Mouse (Mus musculus): ENCODE data around the gene A230072I06Rik.
A peak's percentile ranks its signal among the peaks of the same experiment; 100 is the strongest.

A230072I06Rik gene

DNA sequence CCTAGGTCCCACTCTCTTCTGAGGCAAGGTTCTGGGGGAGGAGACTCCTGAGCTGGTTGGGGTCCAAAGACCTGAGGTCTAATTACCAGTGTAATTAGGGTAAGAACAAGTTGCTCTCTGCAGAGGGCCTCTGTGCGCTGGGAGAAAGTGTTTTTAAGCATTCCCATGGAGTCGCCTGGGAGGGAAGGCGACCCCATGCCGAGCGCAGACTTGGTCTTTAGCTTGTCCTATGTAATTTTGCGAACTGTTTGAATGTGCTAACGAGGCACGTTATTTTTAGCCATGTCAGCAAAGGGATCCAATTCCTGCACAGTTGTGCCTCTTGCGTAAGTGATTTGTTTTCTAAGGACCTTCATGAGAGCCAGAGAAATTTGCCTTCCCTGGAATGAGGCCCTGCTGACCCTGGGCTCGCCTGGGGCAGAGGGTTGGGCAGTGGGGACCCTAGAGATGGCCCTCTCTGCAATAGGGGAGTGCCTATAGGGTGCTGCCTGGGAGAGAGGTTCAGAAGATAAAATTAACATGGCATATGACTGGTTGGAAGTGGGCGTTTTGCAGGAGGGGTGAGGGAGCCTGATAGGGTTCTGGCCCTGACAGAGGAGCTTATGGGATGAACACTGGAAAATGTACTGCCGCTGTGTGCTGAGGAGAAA lies at the start of gene A230072I06Rik:
Gene A230072I06Rik, plus strand, starts transcription at position 157 of the 650 bp plus-strand sequence.
- peak; percentile 47 for DNase-seq

DNA sequence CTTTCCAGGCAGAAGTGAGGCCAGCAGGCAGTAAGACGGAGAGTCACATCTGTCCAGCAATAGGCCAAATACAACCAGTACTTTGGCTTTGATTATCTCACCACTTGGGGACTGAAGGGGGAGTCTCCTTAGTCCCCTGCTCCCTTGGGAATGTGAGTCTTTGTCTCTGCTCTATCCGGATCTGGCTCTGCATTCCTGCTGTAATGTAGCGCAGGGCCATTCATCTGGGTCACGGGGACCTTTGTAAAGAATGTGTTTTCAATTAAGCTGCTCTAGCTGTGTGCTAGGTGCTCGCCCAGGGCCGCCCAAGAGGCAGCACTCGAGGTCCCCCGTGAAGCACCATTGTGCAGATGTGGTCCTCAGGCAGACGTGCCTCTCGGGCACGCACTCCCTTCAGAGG lies 44.6 kb upstream of the A230072I06Rik start:
- DNase-seq = peak; percentile 24

DNA sequence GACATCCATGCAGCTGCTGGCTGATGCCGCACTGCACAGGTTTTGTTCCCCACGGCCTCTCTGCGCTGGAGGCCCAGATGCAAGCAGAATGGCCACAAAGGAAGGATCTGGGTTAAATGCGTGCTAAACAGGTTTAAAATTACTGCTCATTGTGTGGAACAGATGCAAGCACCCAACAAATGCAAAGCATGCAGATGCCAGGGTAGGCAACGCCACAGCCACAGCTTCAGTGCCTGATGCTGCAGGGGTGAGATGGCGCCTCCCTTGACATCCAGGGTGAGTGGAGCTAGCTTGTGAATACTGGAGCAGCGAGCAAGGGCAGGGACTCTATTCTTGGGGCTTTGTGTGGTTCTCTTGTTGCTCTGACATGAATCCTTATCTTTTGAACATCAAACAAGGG lies 39.8 kb upstream of the A230072I06Rik start:
- no peak for DNase-seq

DNA sequence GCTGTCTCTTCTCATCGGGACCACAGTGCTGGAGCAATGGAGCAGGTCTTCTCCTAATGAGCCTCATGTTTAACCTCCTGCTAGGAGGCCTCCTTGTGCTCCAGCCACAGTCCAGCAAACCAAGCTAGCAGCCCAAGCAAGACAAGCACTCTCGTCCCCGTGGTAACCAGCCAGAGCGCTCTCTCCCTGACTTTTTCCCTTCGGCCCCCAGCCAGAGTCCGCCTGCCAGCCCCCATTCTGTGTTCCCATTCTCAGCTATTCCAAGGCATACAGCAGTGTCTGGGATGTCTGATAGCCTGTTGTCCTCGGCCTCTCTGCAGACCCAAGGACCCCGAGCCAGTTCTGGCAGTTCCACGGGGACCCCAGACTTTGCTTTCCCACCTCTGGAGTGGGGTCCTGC lies 38.5 kb upstream of the A230072I06Rik start:
- no peak for DNase-seq

DNA sequence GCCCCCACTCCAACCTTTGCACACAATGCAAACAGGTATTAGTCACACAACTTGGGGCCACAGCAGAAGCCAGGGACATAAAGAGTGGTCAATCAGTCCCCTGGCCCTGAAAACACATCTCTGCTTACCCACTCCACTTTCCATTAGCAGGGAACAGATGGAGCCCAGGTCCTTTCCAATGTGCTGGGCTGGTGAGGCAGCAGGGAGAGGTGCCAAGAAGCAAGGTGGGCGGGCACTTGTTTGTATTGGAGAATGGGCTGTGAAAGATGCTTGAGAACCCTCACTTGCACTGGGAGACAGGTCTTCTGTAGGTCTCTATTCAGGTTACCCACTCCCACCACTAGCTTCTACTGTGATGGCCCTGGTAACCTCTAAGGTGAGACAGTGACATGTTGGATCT lies 34.9 kb upstream of the A230072I06Rik start:
- DNase-seq = no peak

DNA sequence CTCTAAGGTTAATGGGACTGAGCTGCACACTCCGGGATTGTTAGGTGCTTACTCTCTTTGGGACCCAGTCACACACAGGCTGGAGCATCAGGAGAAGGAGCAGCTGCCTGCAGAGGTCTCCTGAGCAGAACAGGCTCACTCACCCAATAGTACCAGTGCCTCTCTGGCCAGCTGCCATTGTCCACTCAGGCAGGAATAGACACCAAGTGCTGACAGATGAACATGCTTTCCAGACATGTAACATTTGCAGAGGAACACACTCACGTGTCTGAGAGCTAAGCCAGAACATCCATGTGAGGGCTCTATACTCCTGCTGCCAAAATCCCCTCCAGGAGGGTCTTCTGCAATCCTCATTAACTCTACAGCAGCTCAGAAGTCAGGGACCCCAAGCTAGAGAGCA lies 18.7 kb upstream of the A230072I06Rik start:
- DNase-seq = no peak

DNA sequence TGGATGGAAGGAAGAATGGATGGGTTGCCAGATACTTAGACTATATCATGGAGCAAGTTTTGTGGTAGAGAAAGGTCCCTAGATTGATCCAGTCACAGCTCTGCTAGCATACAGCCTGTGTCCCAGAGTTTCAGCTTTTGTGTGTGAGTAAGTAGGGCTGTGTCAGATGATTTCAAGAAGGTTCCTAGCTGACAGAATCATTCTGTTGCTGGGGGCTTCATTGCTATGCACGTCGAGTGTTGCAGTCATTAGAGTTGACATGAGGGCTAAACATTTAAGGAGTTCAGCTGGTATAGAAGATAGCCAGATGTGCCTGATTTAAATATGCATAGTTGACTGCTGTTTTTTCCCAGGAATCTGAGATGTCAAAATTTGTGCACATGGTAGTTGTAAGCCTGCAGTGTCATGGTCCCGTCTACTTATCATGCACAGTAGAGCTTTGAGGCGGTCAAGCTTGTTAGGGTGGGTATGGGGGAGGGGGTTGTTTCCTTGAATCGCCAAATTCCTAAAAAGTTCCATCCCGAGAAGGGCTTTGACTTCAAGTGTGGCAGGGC lies 18.1 kb upstream of the A230072I06Rik start:
- no peak for DNase-seq

DNA sequence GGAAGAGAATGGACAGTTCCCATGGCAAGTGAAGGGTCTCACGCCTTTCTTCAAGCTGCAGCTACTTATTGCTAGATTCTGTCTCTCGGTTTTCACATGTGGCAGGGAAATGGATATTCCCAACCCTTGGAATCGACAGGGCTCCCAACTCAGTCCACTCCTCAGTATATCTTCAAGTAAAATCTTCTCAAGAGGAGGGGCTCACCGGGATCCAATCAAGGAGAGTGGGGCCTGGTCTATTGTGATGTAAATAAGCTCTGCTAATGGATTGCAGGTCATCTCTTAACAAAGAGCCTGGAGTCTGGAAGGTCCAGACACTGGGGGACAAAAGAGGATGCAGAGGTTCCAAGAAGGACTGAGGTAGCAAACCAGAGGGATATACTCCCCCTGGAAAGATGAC lies 17.1 kb upstream of the A230072I06Rik start:
- DNase-seq = peak; percentile 20

DNA sequence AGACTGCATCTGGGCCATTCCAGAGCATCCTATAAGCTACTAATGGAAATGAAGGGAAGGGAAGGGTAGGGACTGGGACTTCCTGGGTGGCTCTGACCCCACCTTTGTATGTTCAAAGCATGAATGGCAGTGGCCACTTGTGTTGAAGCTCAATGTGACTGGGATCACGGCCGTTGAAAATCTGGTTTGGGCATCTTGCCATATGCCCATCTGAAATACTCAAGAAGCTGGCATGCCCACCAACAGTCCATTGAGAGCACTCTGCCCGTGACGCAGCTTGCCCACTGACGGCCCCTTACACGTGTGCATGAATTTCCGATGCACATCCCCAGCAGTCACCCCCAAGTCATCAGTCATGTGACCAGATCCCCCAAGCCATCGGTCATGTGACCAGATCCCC lies 13.6 kb upstream of the A230072I06Rik start:
- DNase-seq = no peak

DNA sequence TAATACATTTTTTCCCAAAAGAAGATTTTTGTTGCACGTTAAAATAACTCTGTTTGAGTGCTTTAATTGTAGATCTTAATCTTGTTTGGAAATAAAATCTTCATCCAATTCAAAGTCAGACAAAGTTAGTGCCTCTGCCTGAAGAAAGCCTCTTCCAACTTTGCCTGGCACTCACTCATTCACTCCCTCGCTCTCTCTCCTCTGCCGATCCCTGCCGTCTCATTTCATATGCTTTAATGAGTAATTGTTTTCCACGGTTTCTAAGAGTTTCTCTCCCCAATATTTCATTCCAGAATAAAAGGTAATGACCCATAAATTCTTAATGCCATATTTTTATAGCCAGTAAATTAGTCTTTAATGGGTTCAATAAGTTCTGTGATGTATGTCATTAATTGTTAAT lies 10.8 kb upstream of the A230072I06Rik start:
- no peak for DNase-seq

DNA sequence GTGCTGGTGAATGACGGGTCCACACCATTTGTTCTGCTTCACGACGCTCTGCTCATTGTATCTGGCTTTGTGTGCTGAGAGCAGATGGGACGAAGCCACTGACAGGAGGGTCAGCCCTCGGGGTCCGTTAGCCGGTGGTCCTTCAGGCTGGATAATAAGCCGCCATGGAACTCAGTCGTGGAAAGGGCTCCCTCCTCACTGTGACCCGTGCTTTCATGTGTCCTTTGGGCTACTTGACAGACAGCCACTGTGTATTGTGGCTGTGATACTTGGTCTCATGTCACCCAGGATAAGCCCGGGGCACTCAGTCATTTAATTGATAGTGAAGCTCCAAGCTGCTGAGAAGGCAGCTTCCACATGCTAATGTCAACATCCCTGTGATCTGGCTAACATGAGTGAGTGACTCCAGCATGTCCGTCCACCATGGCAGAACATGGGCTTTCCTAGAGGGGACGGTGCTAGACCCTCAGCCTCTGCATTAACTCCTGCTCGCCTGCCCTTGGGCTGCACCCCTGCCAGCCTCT lies 10.3 kb upstream of the A230072I06Rik start:
- peak; percentile 91 for DNase-seq

DNA sequence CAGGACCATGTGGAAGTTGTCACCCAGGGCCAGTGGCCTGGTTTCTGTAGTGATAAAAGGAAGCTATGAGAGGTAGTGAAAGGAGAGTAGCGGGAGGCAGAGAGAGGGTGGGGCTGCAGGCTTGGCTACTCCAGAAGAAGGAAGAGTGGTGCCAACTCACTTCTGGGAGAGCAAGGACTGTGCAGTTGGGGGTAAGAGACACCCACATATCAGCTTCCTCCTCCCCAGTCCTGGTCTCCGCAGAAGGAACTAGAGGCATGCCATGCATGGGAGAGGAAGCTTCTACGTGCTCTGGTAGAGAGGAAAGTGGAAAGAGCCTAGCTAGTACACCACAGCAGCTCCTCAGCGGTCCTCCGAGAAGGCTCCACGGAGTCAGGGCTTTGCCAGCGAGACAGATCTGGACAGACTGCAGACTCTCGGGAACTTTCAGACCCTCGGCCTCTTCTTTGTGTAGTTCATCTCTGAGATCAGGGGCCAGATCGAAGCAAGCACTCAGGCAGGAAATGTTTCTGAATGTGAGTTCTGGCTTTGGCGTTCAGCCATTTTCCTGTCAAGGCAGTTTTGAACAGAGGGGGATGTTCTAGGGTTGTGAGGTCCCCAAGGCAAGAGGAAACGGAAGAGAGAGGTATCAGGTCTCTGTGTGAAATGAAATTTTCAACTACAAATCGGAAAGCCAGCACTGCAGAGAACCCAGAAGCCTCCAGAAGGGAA lies 1.0 kb downstream of the A230072I06Rik start:
- DNase-seq = no peak

DNA sequence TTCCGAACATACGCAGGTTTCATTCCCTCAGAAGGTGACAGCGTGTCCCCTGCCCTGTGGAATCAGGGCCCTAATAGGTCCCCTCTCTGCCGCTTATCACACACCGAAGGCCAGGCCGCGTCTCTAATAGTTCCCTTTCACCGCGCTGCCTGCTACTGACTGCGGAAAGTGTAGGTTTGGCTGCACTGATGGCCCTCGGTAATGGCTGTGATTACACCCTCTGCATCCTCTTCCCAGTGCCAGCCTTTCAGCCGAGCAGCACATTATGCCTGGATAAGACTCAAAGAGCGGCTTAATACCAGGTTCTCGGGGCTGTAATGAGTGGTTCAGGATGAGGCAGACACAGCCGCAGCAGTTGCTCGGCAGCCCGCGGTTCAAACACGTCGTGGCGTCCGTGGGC lies 3.5 kb downstream of the A230072I06Rik start:
- no peak for DNase-seq

DNA sequence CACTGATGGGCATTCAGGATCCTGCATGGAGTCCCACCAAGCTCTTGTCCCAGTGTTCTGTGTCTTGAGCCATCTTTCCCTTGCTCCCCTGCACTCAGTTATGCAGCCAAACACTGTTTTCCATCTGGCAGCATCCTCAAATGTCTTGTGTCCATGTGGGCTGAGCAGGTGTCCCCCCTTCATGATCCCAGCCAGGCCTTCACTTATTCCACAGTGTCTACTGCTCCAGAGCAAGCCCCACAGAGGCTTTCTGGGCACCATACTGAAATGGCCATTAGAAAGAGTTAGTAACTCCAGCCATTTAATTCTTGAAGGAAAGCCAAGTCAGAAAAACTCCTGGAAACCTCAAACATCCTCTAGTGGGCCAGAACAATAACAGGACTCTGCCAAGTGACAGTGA lies 11.9 kb downstream of the A230072I06Rik start:
- DNase-seq = no peak

DNA sequence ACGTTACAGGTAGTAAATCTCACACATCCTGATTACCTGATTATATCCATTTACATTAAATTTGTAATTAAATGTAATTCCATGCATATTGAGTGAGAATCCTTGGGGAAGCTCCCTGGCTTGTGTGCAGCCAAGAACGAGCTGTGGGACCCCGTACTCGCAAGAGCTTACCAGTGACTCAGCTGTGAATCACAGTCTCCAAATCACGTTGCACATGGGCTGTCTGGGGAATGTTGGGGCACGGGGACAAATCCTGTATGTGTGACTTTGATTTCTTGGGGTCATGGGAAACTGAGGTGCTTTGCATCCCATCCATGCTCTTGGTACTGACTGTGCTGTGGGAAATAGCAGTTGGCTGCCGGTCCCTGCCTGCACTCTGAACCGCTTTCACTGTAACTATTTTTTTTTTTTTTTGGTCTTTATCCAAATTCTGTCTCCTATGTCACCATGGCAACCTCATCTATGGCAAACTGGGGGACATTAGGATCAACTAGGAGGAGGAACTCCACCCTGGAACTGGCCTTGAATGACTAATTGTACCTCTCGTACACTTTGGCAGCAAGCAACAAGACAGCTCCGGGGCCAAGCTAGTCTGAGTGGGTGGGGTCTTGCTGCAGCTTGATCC lies 19.8 kb downstream of the A230072I06Rik start:
- DNase-seq = no peak

DNA sequence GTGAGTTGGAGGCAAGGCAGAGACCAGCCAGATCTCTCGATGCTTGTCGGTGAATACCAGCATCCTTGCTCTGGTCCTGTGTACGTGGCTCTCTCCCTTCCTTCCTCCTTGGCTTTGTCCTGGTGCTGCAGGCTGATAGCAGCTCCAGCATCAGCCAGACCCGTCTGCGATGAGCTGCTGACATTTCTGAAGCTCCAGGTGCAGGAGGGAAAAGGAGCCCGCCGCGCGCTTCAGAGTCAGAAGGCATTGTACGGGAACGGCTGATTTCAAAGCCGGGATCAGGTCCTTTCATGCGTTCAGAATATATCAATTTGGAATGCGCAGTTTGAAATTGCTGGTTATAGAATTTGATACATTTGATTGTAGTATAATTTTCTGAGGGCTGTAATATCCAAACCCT lies 23.4 kb downstream of the A230072I06Rik start:
- no peak for DNase-seq

DNA sequence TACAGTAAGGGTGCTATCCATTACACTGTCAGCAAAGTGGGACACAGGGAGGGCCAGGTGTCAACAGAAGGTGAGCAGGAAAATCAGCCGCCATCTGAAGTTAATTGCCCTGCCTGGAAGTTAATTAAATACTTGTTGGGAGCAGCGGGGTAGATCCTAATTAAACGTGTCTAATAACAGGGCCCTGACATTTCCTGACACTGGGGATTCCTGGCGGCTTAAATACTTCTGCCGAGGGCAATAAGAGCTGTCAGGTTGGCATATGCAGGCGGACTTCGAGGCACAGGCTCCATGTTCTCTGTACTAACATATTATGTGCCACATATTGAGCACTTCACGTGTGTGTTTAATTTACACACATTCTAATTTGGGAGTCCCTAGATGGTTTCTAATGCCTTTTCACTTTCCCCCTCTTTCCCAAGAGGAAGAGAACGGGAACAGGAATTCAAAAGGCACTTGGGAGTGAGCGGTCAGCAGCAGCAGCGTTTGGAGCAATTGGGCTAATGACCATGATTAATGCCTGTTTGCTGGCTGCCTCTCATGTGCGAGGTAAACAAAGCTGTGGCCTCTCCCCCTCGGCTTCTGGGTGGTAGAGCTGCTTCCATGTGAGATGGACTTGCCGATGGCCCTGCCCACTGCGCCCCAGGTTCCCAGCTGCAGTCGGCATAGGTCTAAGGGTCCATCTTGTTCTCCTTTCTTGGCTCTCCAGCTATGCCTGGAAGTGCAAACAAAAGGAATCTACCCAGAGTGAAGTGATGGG lies 34.5 kb downstream of the A230072I06Rik start:
- peak; percentile 52 for DNase-seq

DNA sequence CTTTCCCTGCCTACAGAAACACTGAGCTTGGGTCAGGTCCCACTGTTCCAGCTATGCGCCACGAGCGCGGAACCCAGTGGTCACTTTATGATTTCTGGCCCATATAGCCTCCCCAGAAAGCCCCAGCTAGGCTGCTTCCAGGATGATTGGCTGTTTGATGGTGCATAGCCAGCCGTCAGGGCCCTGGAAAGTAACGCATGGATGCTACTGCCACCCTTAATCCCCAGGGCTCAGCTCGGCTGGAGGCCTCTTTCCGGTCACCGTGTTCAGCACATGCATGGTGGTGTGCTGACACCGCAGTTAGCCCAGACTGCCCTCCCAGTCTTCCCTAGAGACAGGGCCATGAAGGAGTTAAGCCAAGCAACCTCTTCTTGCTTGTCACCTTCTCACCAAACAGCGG lies 35.6 kb downstream of the A230072I06Rik start:
- peak; percentile 50 for DNase-seq

DNA sequence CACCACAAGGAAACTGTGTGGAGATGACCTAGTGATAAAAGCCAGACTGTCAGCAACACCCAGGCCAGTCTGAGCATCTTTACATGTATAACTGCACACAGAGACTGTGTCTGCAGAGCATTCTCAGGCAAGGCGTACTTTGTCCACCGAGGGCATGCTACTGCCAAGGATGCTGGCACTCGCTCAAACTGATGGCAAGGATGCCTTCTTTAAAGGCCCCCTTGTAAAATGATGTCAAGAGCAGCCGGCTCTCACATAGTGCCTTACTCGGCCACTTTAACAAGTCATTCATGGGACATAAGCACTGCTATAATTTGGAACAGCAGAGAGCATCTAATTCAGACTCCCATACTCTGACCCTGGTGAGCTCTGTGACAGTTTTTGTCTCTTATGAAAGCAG lies 36.6 kb downstream of the A230072I06Rik start:
- no peak for DNase-seq

DNA sequence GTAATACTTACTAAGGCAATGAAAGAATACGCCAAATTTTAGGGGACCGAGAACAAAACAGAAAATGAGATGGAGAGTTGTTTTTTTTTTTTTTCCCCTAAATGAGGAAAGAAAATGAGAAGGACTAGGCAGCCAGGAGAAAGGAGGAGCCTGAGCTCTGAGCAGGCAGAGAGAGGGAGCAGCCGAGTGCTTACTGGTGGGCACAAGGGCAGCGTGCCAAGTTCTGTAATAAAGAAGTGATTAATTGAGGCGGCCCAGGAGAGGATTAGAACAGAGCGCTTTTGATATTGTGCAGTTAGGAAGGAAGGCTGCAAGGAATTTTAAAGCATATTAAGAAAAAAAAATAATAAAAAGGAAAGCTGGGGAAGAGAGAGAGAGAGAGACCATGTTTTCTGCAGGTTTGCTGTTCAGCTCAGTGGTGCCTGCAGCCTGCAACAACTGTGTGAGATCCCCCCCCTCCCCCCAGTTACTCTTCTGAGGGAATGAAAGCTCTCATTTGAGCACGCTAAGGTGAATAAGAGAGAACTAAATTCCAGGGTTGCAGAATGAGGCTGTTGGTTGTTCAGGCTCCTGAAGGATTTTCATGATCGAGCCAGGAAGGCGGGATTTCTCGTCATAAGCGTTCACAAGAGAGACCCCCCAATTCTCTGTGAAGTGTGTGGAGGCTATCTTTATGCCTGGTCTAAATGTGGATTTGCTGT lies 41.3 kb downstream of the A230072I06Rik start:
- DNase-seq = peak; percentile 74

DNA sequence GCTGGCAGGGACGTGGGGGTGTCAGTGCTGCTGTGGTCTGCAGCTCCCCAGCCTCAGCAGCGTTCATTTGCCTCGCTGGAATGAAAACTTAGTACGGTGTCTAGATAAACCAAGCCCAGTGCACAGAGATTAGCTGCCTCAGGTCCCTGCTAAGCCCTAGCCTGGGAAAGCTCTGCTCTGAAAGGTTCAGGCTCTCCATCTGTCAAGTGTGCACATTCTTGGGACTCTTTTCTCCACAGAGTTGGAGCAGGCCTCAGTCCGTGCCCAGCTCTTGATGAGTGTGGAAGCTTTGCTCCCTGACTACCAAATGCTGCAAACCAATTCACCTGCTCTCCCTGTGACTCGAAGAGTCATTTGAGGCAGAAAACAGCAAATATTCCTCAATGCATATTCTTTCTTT lies 43.5 kb downstream of the A230072I06Rik start:
- DNase-seq = no peak

DNA sequence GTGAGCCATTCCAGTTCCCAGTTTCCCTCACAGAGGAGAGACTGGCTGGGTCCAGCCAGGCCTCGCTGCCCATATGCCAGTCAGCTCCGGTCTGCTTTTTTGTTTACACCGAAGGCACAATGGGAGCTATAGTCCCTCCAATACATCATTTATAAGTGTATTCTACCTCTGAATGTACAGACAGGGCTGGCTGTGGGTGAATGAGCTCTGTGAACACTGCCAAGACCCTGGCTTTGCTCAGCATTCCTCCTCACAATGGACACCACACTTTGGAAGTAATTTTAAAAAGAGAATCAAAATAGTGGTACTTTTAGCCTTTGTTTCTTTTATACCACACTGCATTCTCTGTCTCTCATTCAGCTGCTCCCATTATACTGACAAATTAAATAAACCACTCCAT lies 44.6 kb downstream of the A230072I06Rik start:
- no peak for DNase-seq
